Mouse (Mus musculus) layer of hippocampus, adult 9-10 months (tissue): ENCODE data around the gene Yae1d1.
"Not testable (repeated sequence)": the region's sequence is repeated elsewhere in the genome, so short reads cannot be mapped to it uniquely, and the experiment has no call there.

Source experiments
- DNase-seq: peaks from one replicate; pipeline ENCODE4 v3.0.0; 2022; ENCODE audit warnings: low spot score

Gene Yae1d1

GRCm38 (mm10) chr13:17992697-17993514 is at the start of gene Yae1d1:
Gene Yae1d1, minus strand, starts transcription at chr13:17993349.
- peak; percentile 71 for DNase-seq

- no peak for DNase-seq
These were observed 45.7 kb upstream of the Yae1d1 start for GRCm38 (mm10) chr13:18038814-18039213.

- DNase-seq = no peak
These were observed 23.5 kb upstream of the Yae1d1 start for GRCm38 (mm10) chr13:18016604-18017003.

- no peak for DNase-seq
These were observed 20.1 kb upstream of the Yae1d1 start for GRCm38 (mm10) chr13:18013205-18013604.

DNA sequence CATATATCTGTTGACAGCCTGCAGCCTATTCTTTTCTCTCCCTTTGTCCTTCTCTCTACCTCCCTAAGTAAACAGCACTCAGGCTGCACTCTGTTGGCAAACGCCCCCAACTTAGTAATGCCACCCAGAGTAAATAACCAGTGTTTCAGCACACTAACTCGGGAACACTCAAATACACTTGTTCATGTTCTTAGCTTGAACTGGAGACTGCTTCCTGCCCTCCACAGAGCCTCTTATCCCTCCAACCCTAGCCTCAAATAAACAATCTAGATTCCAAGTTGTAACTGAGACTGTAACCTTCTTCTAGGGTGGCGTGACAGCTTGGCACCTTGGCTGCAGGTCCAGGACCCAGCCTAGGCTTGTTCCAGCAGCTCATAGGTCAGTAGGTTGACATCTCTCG is 17.9 kb upstream of the Yae1d1 start:
- no peak for DNase-seq

- no peak for DNase-seq
These were observed 332 bp upstream of the Yae1d1 start for GRCm38 (mm10) chr13:17993515-17993847.

GRCm38 (mm10) chr13:17992009-17992408 is 1.1 kb downstream of the Yae1d1 start:
- DNase-seq = no peak

GRCm38 (mm10) chr13:17983194-17983593 is 10.0 kb downstream of the Yae1d1 start:
- DNase-seq = peak; percentile 39

- DNase-seq = no peak
These were observed 10.5 kb downstream of the Yae1d1 start for GRCm38 (mm10) chr13:17982634-17983033.

- no peak for DNase-seq
These were observed 16.1 kb downstream of the Yae1d1 start for GRCm38 (mm10) chr13:17976854-17977739.

DNA sequence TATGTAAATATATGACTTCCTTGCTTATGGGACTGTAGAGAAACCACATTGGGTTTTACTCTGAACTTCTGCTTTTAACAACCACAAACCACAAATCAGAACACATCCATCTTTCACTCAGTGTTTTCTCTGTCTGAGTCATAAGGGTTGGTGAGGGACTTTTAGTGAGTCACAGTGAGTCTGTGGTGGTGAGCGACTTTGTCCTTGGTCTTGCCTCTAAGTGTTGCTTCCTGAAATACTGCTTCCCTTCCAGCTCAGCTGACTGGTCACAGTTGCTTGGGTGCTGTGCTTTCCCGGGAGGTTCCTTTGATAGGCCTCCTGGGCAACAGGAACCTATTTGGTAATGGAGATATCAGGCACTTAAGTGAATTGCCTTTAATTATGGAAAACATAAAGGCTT is 17.3 kb downstream of the Yae1d1 start:
- peak; percentile 11 for DNase-seq

DNA sequence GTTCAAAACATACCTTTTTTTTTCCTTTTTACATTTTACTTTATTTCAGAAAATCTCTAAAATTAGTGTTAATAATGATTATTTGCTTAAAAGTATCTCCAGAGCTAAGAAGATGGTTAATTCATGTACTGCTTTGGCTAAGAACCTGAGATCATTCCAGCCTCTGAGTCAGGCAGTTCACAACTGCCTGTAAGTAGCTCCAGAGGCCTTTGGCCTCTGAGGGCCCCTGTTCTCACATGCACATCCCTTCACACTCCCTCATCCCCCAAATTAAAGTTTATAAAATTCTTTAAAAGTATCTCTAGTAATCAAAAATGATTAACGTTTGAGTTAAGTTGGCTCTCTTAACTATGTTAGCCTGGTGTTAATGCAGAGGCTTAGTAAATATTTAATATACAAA is 17.7 kb downstream of the Yae1d1 start:
- no peak for DNase-seq

GRCm38 (mm10) chr13:17974734-17975133 is 18.4 kb downstream of the Yae1d1 start:
- DNase-seq = no peak

DNA sequence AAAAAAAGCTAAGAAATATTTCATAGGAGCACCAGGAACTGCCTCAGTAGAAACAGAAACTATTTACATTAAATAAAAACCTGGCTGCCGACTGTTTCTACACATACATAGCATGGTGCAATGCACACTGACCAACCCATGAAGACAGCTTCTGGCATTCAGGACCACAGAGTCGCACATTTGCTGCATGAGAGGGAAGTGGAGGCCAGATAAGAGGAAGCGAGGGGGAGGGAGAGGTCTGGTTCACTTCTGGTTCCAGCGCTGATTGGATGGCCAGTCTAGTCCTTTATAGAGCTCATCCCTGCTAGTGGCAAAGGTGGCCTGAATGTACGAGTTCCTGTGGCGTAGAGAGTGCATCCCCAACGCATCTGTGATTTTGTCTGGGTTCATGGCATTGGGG is 32.5 kb downstream of the Yae1d1 start:
- DNase-seq = no peak

DNA sequence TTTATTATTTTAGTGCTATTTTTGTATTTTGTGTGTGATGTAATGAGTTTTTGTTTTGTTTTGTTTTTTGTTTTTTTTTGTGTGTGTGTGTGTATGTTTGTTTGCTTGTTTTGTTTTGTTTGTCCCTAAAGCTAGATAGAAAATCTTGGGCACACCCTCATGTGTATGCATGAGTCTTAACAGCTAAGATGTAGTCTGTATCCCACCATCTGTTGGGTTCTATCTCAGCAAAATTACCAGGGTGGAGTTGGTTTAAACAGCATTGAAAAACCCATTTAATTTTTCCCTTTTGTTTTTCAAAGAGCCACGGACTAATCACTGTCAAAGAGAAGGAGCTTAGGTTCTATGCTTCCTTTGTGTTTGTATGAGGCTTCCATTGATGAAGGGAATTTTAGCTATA is 38.9 kb downstream of the Yae1d1 start:
- no peak for DNase-seq

DNA sequence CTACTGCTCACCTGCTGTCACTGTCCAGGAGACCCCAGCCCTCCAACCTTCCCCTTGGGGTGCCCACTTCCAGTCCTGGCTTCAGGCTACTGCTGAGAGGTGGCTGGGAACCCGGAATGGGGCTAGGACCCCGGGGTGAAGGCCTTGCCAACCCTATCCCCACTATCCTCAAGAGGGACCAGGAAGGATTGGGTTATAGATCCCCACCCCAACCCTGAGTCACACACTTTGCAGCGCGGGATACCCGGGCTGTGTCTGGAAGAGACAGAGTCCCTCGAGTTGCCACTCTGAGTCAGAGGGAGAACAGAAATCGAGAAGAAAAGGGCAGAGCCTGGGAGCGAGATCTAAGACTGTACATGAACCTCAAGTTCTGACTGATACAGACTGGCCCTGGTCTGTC is 42.6 kb downstream of the Yae1d1 start:
- DNase-seq = not testable (repeated sequence)

GRCm38 (mm10) chr13:17949555-17949954 is 43.6 kb downstream of the Yae1d1 start:
- no peak for DNase-seq

DNA sequence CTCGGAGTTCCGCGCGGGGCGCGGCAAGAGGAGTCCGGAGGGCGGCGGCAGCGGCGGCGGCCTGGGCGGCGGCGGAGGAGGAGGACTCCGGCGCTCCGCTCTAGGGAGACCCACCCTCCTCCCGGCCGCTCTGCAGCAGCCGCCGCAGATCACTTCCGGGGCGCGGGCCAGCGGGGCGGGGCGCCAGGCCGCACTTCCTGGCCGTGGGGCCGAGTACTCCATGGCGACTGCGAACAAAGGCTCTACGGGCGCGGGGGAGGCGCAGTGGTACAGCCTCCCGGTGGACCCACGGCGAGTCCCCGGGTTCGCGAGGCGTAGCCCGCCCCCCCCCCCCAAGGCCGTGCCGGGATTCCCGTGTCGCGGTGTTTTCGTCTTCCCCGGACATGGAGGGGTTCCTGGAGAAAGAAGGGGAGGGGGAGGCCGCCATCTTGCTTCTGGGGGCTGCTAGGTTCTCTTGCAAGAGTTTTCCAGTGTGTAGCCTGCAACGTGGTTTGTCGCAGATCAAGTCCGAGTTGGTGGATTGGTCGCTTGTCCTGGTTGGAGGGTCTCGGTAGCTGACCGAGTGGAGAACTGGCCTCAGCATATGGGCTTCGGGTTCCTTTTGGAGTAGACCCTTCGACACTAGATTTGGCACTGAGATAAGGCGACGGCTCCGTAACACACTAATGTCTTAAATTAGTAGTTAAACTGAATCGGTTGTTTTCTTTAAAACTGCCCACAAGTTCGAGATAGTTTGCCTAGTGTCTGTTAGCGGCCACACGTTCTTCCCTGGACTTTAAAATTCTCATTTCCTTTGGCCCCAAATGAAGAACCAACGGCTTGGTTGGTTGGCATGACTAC is 48.9 kb downstream of the Yae1d1 start, which contains the start of gene Rala:
Gene Rala, minus strand, starts transcription at position 162 of the 840 bp plus-strand sequence.
- peak; percentile 65 for DNase-seq

- DNase-seq = peak; percentile 18
These were observed 49.7 kb downstream of the Yae1d1 start for GRCm38 (mm10) chr13:17943306-17944077.

- no peak for DNase-seq
These were observed 50.8 kb downstream of the Yae1d1 start for GRCm38 (mm10) chr13:17942338-17942737.
